Mouse (Mus musculus) ES-E14 (cell line): ENCODE measurements at regions not wholly inside any gene's neighbourhood (a gene's known extent, or its start where the extent isn't known, plus 50 kb on each side); places are given as distances from the start of the nearest gene placed in this dataset.
A peak's percentile ranks its signal among the peaks of the same experiment; 100 is the strongest.

Source experiments
- DNase-seq: peaks from one replicate; pipeline ENCODE4 v3.0.0-alpha.2; 2013; ENCODE audit warnings: low read depth, low spot score
- H3K27ac ChIP-seq: 2 replicates; pipeline ENCODE4 v1.5.1; 2012; ENCODE audit warnings: low read depth, mild to moderate bottlenecking, low read length, moderate library complexity, mixed read lengths; ENCODE audit not compliant: poor library complexity, insufficient read depth, severe bottlenecking
- H3K36me3 ChIP-seq: 2 replicates; pipeline ENCODE4 v1.6.1; 2012; ENCODE audit warnings: mild to moderate bottlenecking, low read length, moderate library complexity, mixed read lengths; ENCODE audit not compliant: control insufficient read depth, poor library complexity, insufficient read depth, severe bottlenecking
- H3K4me1 ChIP-seq, 2 experiments: fragments of 150-350 bp in 1 of 2; sonication (generic) in 1 of 2; 2 replicates each; pipeline ENCODE4 v1.6.1; 2012; ENCODE audit warnings: low read length in 2 of 2, mild to moderate bottlenecking in 1 of 2, mixed read lengths in 1 of 2; ENCODE audit not compliant: control insufficient read depth in 2 of 2, insufficient read depth in 2 of 2, poor library complexity in 1 of 2
- H3K4me3 ChIP-seq, 2 experiments: fragments of 150-350 bp in 1 of 2; sonication (generic) in 1 of 2; 2 replicates each; pipeline ENCODE4 v1.5.1; 2012; ENCODE audit warnings: low read length in 2 of 2, low read depth in 1 of 2, mild to moderate bottlenecking in 1 of 2, mixed read lengths in 1 of 2; ENCODE audit not compliant: insufficient read depth in 1 of 2, poor library complexity in 1 of 2, severe bottlenecking in 1 of 2
- H3K9ac ChIP-seq: 2 replicates; pipeline ENCODE4 v1.6.1; 2012; ENCODE audit warnings: low read depth, mild to moderate bottlenecking, low read length, mixed read lengths; ENCODE audit not compliant: poor library complexity, insufficient read depth, severe bottlenecking
- H3K9me3 ChIP-seq: fragments of 150-350 bp; sonication (generic); 2 replicates; pipeline ENCODE4 v1.6.1; 2012; ENCODE audit warnings: low read depth, mild to moderate bottlenecking, low read length; ENCODE audit not compliant: control insufficient read depth, insufficient read depth
- CHD2 ChIP-seq: IDR thresholded peaks from 2 replicates; pipeline ENCODE4 v1.6.1; 2014; ENCODE audit warnings: mild to moderate bottlenecking, low read depth, low read length, inconsistent platforms
- HCFC1 ChIP-seq: IDR thresholded peaks from 2 replicates; pipeline ENCODE4 v1.6.1; 2012; ENCODE audit warnings: low read length, inconsistent platforms, borderline replicate concordance; ENCODE audit not compliant: insufficient read depth
- MAFK ChIP-seq: IDR thresholded peaks from 2 replicates; pipeline ENCODE4 v1.6.1; 2014; ENCODE audit warnings: mild to moderate bottlenecking, low read depth, low read length, inconsistent platforms; ENCODE audit not compliant: insufficient read depth
- ZC3H11A ChIP-seq: IDR thresholded peaks from 2 replicates; pipeline ENCODE4 v1.6.1; 2012; ENCODE audit warnings: low read depth, mild to moderate bottlenecking, inconsistent platforms, low read length, borderline replicate concordance
- ZNF384 ChIP-seq: IDR thresholded peaks from 2 replicates; pipeline ENCODE4 v1.6.1; 2012; ENCODE audit warnings: low read depth, low read length, inconsistent platforms
- in situ Hi-C, 2 experiments: fragments of 600-800 bp; cut with MboI; formaldehyde crosslinking; loops; one replicate each; pipeline ENCODE4 v1.15.1; 2025; ENCODE audit warnings: low sequenced_read_pairs in 2 of 2, inconsistent platforms in 1 of 2; ENCODE audit not compliant: unreplicated experiment in 2 of 2

DNA sequence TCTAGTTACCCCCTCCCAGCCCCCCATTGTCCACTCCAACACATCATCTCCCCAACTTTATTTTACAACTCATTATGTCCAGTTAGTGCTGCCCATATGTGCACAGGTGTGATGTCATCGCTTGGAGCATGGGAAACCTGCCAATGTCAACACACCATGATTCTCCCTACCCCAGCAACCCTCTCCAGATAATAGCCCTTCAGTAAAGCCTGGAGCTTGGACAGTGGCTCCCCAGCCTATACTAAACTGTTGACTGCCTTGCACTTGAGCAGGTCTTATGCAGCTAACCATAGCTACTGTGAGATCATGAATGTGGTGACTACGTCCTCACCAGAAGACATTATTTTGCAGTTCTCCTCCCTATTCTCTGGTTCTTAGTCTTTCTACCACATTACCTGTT, 570.5 kb upstream of the Adamts9 start:
- DNase-seq, result no peak
- no peak for TF ChIP-seq ZNF384
- no peak for TF ChIP-seq MAFK
- no peak for TF ChIP-seq ZC3H11A
- no peak for TF ChIP-seq HCFC1
- TF ChIP-seq CHD2, result no peak
- Histone ChIP-seq H3K27ac (no peak overlapping the region), H3K9ac (no peak overlapping the region), H3K9me3 (no peaks in the 10 kb centered on the region), H3K4me3 (no peak overlapping the region), H3K36me3 (no peaks in the 10 kb centered on the region), H3K4me1 (no peaks in the 10 kb centered on the region)
- in situ Hi-C loops, result loop anchor here in 1 of 2 experiments (25.0 kb wide), 1 partner anchor 727 kb away; no protein-coding TSS in a partner anchor

DNA sequence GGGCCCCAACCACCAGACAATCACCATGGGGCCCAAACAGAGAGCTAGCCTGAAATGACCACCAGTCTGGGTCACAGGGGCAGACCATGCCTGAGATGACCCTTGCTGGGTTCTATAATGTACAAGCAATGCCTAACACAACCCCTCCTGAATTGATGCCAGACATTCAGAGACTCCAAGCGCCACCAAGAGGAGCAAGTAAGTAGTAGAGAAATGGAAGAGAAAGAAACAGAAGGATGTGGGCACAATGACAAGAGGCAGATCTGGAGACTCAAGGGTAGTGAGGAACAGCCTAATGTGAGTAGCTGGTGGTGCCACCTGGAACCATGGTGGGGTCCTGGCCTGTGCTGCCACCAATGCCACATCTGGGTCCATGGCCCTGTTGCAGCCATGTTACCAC, 566.6 kb upstream of the Adamts9 start:
- in situ Hi-C loops, result loop anchor here in 1 of 2 experiments (25.0 kb wide), 1 partner anchor 723 kb away; no protein-coding TSS in a partner anchor
- TF ChIP-seq HCFC1, result no peak
- no peak for TF ChIP-seq ZNF384
- no peak for TF ChIP-seq MAFK
- TF ChIP-seq CHD2, result no peak
- no peak for TF ChIP-seq ZC3H11A
- peak; percentile 2 for DNase-seq
- H3K4me3 ChIP-seq, result no peak overlapping the region
- H3K36me3 ChIP-seq, result no peaks in the 10 kb centered on the region
- no peaks in the 10 kb centered on the region for H3K4me1 ChIP-seq
- no peaks in the 10 kb centered on the region for H3K9me3 ChIP-seq
- no peak overlapping the region for H3K27ac ChIP-seq
- H3K9ac ChIP-seq, result no peak overlapping the region

DNA sequence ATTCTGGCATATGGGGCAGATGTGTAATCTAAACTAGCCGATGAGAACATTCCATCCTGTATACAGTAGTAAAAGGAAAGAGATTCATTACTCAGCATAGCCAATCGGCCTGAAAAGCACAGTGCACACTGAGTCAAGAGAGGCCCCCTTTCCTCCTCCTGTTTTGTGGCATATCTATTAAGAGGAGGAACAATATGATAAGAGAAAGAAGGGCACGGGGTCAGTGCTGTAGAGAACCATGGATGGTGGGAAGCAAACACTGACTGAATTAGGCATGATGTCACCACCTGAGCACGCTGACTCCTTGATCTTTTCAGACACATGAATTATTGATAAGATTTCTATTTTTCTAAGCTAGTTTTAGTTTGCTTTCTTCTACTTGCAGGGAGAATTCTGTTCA, 554.5 kb upstream of the Adamts9 start:
- H3K36me3 ChIP-seq, result no peaks in the 10 kb centered on the region
- H3K4me3 ChIP-seq, result no peak overlapping the region
- no peaks in the 10 kb centered on the region for H3K4me1 ChIP-seq
- no peak for TF ChIP-seq HCFC1
- no peak for TF ChIP-seq MAFK
- TF ChIP-seq CHD2, result no peak
- no peak for TF ChIP-seq ZC3H11A
- no peak for TF ChIP-seq ZNF384
- DNase-seq, result no peak
- H3K27ac ChIP-seq, result no peak overlapping the region
- in situ Hi-C loops, result no loop called here
- no peaks in the 10 kb centered on the region for H3K9me3 ChIP-seq
- H3K9ac ChIP-seq, result no peak overlapping the region

GRCm38 (mm10) chr6:93488441-93488955, 545.2 kb upstream of the Adamts9 start:
- in situ Hi-C loops, result no loop called here
- Histone ChIP-seq H3K27ac (no peak overlapping the region), H3K4me1 (no peaks in the 10 kb centered on the region), H3K9ac (no peak overlapping the region), H3K4me3 (no peak overlapping the region), H3K36me3 (no peaks in the 10 kb centered on the region), H3K9me3 (no peaks in the 10 kb centered on the region)
- no peak for DNase-seq
- TF ChIP-seq ZNF384 (no peak), CHD2 (no peak), MAFK (no peak), HCFC1 (no peak), ZC3H11A (no peak)

DNA sequence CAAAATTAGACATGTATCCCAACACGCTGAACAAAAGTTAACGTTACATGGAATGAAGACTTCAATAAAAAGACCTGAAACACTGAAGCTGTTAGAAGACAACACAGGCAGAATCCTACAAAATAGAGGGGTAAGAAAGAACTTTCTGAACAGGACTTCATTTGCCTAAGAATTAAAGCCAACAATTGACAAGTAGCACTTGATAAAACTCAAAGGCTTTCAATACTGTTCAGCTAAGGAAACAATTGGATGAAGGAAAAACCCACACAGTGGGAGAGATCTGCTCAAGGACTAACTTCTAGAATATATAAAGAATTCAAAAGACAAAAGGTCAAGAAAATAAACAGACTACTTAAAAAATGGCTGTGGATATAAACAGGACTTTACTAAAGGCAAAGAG, 535.2 kb upstream of the Adamts9 start:
- in situ Hi-C loops, result no loop called here
- TF ChIP-seq HCFC1 (no peak), ZC3H11A (no peak), MAFK (no peak), CHD2 (no peak), ZNF384 (no peak)
- no peaks in the 10 kb centered on the region for H3K9me3 ChIP-seq
- H3K36me3 ChIP-seq, result no peaks in the 10 kb centered on the region
- H3K4me3 ChIP-seq, result no peak overlapping the region
- no peak overlapping the region for H3K27ac ChIP-seq
- peak; percentile 39 for DNase-seq
- no peak overlapping the region for H3K9ac ChIP-seq
- no peaks in the 10 kb centered on the region for H3K4me1 ChIP-seq
